ENCODE assay signal across 8 mouse cellular contexts in the genomic region with DNA sequence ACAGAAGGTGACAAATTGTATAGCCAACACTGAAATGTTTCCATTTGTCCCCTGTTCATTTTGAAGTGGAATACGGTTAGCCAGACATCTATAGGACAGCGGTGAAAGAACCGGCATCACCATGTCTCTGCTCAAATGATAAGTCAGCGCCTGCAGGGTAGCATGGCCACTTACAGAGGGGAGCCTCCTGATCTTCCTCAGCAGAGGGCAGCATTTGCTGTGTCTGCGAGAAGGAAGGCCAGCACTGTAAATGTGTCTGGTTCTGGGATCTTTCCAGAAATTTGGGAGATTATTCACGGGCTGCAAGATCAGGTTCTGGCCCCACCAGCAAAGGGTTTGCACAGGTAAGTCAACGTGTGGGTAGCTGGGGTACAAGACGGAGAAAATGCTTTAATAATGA. TPM values are rescaled to one million over a fixed set of nuclear protein-coding genes. Genes with fewer than 3 reads are reported as not detected.
A peak's percentile ranks its signal among the peaks of the same experiment; 100 is the strongest.
DNase-seq lines count a peak whose midpoint lies in the region; ATAC-seq and TF ChIP-seq lines count a peak whose summit lies in the region.

No protein-coding gene starts in this region.

- no peak overlapping the region for H3K4me3 ChIP-seq in layer of hippocampus, adult 2 months
- H3K4me3 ChIP-seq in forebrain, embryonic 16.5 days (replicated peaks; ENCODE audit: low read length) = no peak overlapping the region

- H3K4me2 ChIP-seq in forebrain, embryonic 16.5 days (ENCODE audit: low read length) = no peak overlapping the region

- no peak overlapping the region for H3K27ac ChIP-seq in layer of hippocampus, adult 2 months
- no peak overlapping the region for H3K27ac ChIP-seq in forebrain, embryonic 16.5 days (ENCODE audit: low read length)

- no peak overlapping the region for H3K9ac ChIP-seq in forebrain, embryonic 16.5 days (replicated peaks; ENCODE audit: low read depth, low read length)

- WGBS in forebrain, embryonic 16.5 days = 63% methylated on average over 8 of the region's 8 CpGs

- no peaks in the 10 kb centered on the region for H3K36me3 ChIP-seq in forebrain, embryonic 16.5 days (ENCODE audit: control insufficient read depth, insufficient read depth)

- TF ChIP-seq CTCF in layer of hippocampus, adult 2 months (conservative IDR thresholded peaks at IDR 0.05) = peak; percentile 81

- ATAC-seq in forebrain, embryonic 16.5 days = peak; percentile 84

- no peaks in the 10 kb centered on the region for H3K4me1 ChIP-seq in forebrain, embryonic 16.5 days (replicated peaks; ENCODE audit: control insufficient read depth, insufficient read depth, low read length)

- no peaks in the 10 kb centered on the region; the same call in 1 of the 2 replicates for H3K27me3 ChIP-seq in forebrain, embryonic 16.5 days (replicated peaks; ENCODE audit: control insufficient read depth, insufficient read depth, low read length)

- DNase-seq in adrenal gland, adult (ENCODE audit: inconsistent age in 2 of 2, low spot score in 1 of 2) = peak; percentile 25 to 69
- no peak for DNase-seq in adrenal gland, adult 8-10 months
- peak in 1 of 2 experiments; percentile 53 for DNase-seq in layer of hippocampus, adult 2 months (ENCODE audit: low spot score in 2 of 2)
- no peak for DNase-seq in layer of hippocampus, adult 9-10 months (ENCODE audit: low spot score)
- DNase-seq in ES-CJ7 (ENCODE audit: low read depth, low spot score) = peak; percentile 35
- DNase-seq in retina, postnatal 1 day = peak; percentile 70
- no peak for DNase-seq in ovary, postnatal 14 days (ENCODE audit: low spot score)

- H3K9me3 ChIP-seq in forebrain, embryonic 16.5 days (ENCODE audit: control insufficient read depth, low read length) = no peaks in the 10 kb centered on the region

RNA-seq across cellular contexts. Expression of gene Foxo3, which starts 51.0 kb away (rescaled TPM):
- 10 to 100 TPM; 57.7 to 70.0 (median 65.4) TPM for total RNA-seq in adrenal gland, adult 8-10 months (2022)
- total RNA-seq in layer of hippocampus, adult 2 months (2021) = 10 to 100 TPM; 47.5 to 53.2 TPM
- polyA plus RNA-seq in forebrain, embryonic 16.5 days (2015; fragmentation: Nextera tagmentation; extraction: Ambion mirVana) = 4.7 and 4.8 TPM in 2 replicates

Comparison
In these comparisons a context has a peak if more than half of its experiments do, and no peak if none do; other contexts are left out.
1. DNase-seq: peak in adrenal gland, adult (2 of 2), ES-CJ7 (single experiment) and retina, postnatal 1 day (single experiment); none in adrenal gland, adult 8-10 months (single experiment), layer of hippocampus, adult 9-10 months (single experiment) and ovary, postnatal 14 days (single experiment).